Mouse (Mus musculus) ES-E14 (cell line): ENCODE measurements at regions not wholly inside any gene's neighbourhood (a gene's known extent, or its start where the extent isn't known, plus 50 kb on each side); places are given as distances from the start of the nearest gene placed in this dataset.

Experiments
- DNase-seq: peaks from one replicate; pipeline ENCODE4 v3.0.0-alpha.2; 2013; ENCODE audit warnings: low read depth, low spot score
- H3K27ac ChIP-seq: 2 replicates; pipeline ENCODE4 v1.5.1; 2012; ENCODE audit warnings: low read depth, mild to moderate bottlenecking, low read length, moderate library complexity, mixed read lengths; ENCODE audit not compliant: poor library complexity, insufficient read depth, severe bottlenecking
- H3K36me3 ChIP-seq: 2 replicates; pipeline ENCODE4 v1.6.1; 2012; ENCODE audit warnings: mild to moderate bottlenecking, low read length, moderate library complexity, mixed read lengths; ENCODE audit not compliant: control insufficient read depth, poor library complexity, insufficient read depth, severe bottlenecking
- H3K4me1 ChIP-seq, 2 experiments: fragments of 150-350 bp in 1 of 2; sonication (generic) in 1 of 2; 2 replicates each; pipeline ENCODE4 v1.6.1; 2012; ENCODE audit warnings: low read length in 2 of 2, mild to moderate bottlenecking in 1 of 2, mixed read lengths in 1 of 2; ENCODE audit not compliant: control insufficient read depth in 2 of 2, insufficient read depth in 2 of 2, poor library complexity in 1 of 2
- H3K4me3 ChIP-seq, 2 experiments: fragments of 150-350 bp in 1 of 2; sonication (generic) in 1 of 2; 2 replicates each; pipeline ENCODE4 v1.5.1; 2012; ENCODE audit warnings: low read length in 2 of 2, low read depth in 1 of 2, mild to moderate bottlenecking in 1 of 2, mixed read lengths in 1 of 2; ENCODE audit not compliant: insufficient read depth in 1 of 2, poor library complexity in 1 of 2, severe bottlenecking in 1 of 2
- H3K9ac ChIP-seq: 2 replicates; pipeline ENCODE4 v1.6.1; 2012; ENCODE audit warnings: low read depth, mild to moderate bottlenecking, low read length, mixed read lengths; ENCODE audit not compliant: poor library complexity, insufficient read depth, severe bottlenecking
- H3K9me3 ChIP-seq: fragments of 150-350 bp; sonication (generic); 2 replicates; pipeline ENCODE4 v1.6.1; 2012; ENCODE audit warnings: low read depth, mild to moderate bottlenecking, low read length; ENCODE audit not compliant: control insufficient read depth, insufficient read depth
- CHD2 ChIP-seq: IDR thresholded peaks from 2 replicates; pipeline ENCODE4 v1.6.1; 2014; ENCODE audit warnings: mild to moderate bottlenecking, low read depth, low read length, inconsistent platforms
- HCFC1 ChIP-seq: IDR thresholded peaks from 2 replicates; pipeline ENCODE4 v1.6.1; 2012; ENCODE audit warnings: low read length, inconsistent platforms, borderline replicate concordance; ENCODE audit not compliant: insufficient read depth
- MAFK ChIP-seq: IDR thresholded peaks from 2 replicates; pipeline ENCODE4 v1.6.1; 2014; ENCODE audit warnings: mild to moderate bottlenecking, low read depth, low read length, inconsistent platforms; ENCODE audit not compliant: insufficient read depth
- ZC3H11A ChIP-seq: IDR thresholded peaks from 2 replicates; pipeline ENCODE4 v1.6.1; 2012; ENCODE audit warnings: low read depth, mild to moderate bottlenecking, inconsistent platforms, low read length, borderline replicate concordance
- ZNF384 ChIP-seq: IDR thresholded peaks from 2 replicates; pipeline ENCODE4 v1.6.1; 2012; ENCODE audit warnings: low read depth, low read length, inconsistent platforms
- in situ Hi-C, 2 experiments: fragments of 600-800 bp; cut with MboI; formaldehyde crosslinking; loops; one replicate each; pipeline ENCODE4 v1.15.1; 2025; ENCODE audit warnings: low sequenced_read_pairs in 2 of 2, inconsistent platforms in 1 of 2; ENCODE audit not compliant: unreplicated experiment in 2 of 2

DNA sequence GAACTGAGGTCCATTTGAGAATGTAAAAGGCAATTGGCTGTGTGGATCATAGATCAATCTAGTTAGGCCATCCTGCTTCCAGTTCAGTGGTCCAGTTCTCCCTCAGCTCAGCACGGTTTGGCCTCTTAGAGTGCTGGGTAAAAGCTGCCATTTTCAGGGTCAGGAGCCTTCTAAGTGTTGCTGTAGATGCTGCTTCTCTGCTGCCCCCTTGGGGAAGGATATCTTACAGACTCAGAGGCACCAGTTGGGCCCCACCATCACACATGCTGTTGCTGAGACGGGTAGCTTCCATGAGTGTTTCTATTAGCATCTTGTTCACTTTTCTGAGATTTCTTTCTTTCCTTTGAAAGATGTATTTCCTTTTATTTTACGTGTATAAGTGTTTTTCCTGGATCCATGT is 132.1 kb upstream of the Podxl start:
- no peaks in the 10 kb centered on the region for H3K36me3 ChIP-seq
- no peaks in the 10 kb centered on the region for H3K9me3 ChIP-seq
- H3K27ac ChIP-seq, result no peak overlapping the region
- H3K4me1 ChIP-seq, result no peaks in the 10 kb centered on the region
- TF ChIP-seq ZNF384 (no peak), MAFK (no peak), HCFC1 (no peak), ZC3H11A (no peak), CHD2 (no peak)
- no peak for DNase-seq
- no peak overlapping the region for H3K9ac ChIP-seq
- no peak overlapping the region for H3K4me3 ChIP-seq
- in situ Hi-C loops, result no loop called here

DNA sequence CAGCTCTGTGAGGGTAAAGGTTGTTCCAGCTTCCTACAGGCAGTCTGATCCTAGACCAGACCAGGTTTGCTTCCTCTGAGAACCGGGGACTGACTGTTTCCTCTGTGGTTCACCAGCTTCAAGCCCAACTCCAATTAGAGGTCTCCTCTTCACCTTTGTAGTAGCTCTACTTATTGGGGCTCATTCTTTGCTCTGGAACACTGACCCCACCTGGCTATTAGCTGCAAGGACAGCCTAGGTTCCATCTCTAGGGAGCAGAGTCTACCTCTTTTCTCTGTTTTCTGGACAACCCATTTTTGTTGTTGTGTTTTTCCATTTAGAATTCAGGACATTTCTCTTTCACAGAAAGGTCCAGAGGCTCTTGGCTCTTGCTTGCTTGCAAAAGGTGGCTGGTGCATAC is 129.3 kb upstream of the Podxl start:
- TF ChIP-seq CHD2, result no peak
- no peak for TF ChIP-seq ZNF384
- TF ChIP-seq HCFC1, result no peak
- TF ChIP-seq MAFK, result no peak
- TF ChIP-seq ZC3H11A, result no peak
- H3K9ac ChIP-seq, result no peak overlapping the region
- H3K9me3 ChIP-seq, result no peaks in the 10 kb centered on the region
- no peak overlapping the region for H3K4me3 ChIP-seq
- in situ Hi-C loops, result no loop called here
- H3K36me3 ChIP-seq, result no peaks in the 10 kb centered on the region
- DNase-seq, result no peak
- no peak overlapping the region for H3K27ac ChIP-seq
- H3K4me1 ChIP-seq, result no peaks in the 10 kb centered on the region

DNA sequence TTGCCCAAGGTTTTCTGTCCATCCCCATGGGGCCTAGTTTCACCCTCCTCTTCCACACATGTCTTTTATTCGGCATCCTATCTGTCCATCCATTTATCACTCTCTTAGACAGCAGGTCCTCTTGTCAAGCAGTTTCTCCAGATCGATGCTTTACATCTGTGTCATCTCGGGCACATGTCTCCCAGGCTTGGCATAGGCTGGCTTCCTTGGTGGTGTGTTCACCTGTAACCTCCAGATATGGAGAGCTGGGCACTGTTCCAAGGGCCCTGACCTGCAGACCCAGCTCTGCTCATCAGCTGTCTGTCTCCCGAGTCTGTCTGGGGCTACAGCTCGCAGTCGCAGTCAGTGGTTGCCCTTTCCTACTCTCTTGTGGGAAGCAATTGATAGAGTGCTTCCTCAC is 128.2 kb upstream of the Podxl start:
- in situ Hi-C loops, result no loop called here
- no peaks in the 10 kb centered on the region for H3K4me1 ChIP-seq
- TF ChIP-seq MAFK (no peak), ZC3H11A (no peak), HCFC1 (no peak), CHD2 (no peak), ZNF384 (no peak)

DNA sequence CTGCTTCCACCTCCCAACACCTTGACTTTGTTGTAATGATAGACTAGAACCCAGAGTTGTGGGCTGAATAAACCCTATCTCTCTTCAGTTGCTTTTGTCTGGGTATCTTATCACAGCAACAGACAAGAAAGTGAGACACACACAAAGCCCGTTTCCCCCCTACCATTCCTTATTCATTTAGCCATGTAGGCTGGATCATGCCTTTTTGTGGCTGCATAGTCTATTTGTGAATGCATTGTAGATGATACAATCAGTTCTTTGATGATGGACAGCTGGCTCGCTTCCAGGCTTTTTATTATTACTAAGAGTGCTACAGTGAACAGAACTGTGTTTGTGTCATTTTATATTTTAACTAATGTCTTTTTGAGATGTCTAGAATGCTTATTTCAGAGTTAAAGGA is 116.3 kb upstream of the Podxl start:
- no peak for TF ChIP-seq CHD2
- TF ChIP-seq ZC3H11A, result no peak
- TF ChIP-seq HCFC1, result no peak
- TF ChIP-seq ZNF384, result no peak
- TF ChIP-seq MAFK, result no peak
- Histone ChIP-seq H3K9ac (no peak overlapping the region), H3K4me1 (no peaks in the 10 kb centered on the region), H3K9me3 (no peaks in the 10 kb centered on the region), H3K4me3 (no peak overlapping the region), H3K27ac (no peak overlapping the region), H3K36me3 (no peaks in the 10 kb centered on the region)
- no peak for DNase-seq
- in situ Hi-C loops, result no loop called here

More for the DNA sequence above, 128.2 kb upstream of the Podxl start:
- no peak overlapping the region for H3K27ac ChIP-seq
- H3K9ac ChIP-seq, result no peak overlapping the region
- DNase-seq, result no peak
- H3K9me3 ChIP-seq, result no peaks in the 10 kb centered on the region
- no peak overlapping the region for H3K4me3 ChIP-seq
- no peaks in the 10 kb centered on the region for H3K36me3 ChIP-seq
